Mouse (Mus musculus) CH12.LX (cell line): ENCODE results near the gene Tfap2a. TPM values are rescaled to one million over a fixed set of nuclear protein-coding genes. Genes with fewer than 3 reads are reported as not detected.

Experiments
- DNase-seq: peaks from one replicate; pipeline ENCODE4 v3.0.0-alpha.2; 2013; ENCODE audit errors: extremely low read depth
- H3K27ac ChIP-seq: 2 replicates; pipeline ENCODE4 v1.5.1; 2012; ENCODE audit warnings: low read depth, mild to moderate bottlenecking, control low read depth, moderate library complexity; ENCODE audit not compliant: insufficient read depth
- H3K27me3 ChIP-seq: replicated peaks from 2 replicates; pipeline ENCODE3; 2012; ENCODE audit warnings: inconsistent platforms
- H3K36me3 ChIP-seq, 2 experiments: replicated peaks in 1 of 2; 2 replicates each; pipeline versions ENCODE3 to v1.6.1; 2012; ENCODE audit warnings: inconsistent platforms in 1 of 2, low read length in 1 of 2, mild to moderate bottlenecking in 1 of 2, mixed read lengths in 1 of 2, moderate library complexity in 1 of 2; ENCODE audit not compliant: control insufficient read depth in 1 of 2, insufficient read depth in 1 of 2
- H3K4me1 ChIP-seq, 2 experiments: 2 replicates each; pipeline ENCODE4 v1.6.1; 2012; ENCODE audit warnings: inconsistent platforms in 1 of 2, moderate library complexity in 1 of 2; ENCODE audit not compliant: insufficient read depth in 2 of 2, control insufficient read depth in 1 of 2
- H3K4me2 ChIP-seq: 2 replicates; pipeline ENCODE4 v1.6.1; 2012; ENCODE audit warnings: low read depth, mild to moderate bottlenecking, control low read depth; ENCODE audit not compliant: poor library complexity, insufficient read depth, severe bottlenecking
- H3K4me3 ChIP-seq, 3 experiments: fragments of 150-350 bp in 1 of 3; sonication (generic) in 1 of 3; replicated peaks in 1 of 3; 2 replicates each; pipeline versions ENCODE3 to v1.5.1; 2011 to 2012; ENCODE audit warnings: low read depth in 2 of 3, low read length in 2 of 3, mild to moderate bottlenecking in 2 of 3, moderate library complexity in 2 of 3, control low read depth in 1 of 3, improper control_type of control experiment in 1 of 3, inconsistent platforms in 1 of 3, mixed read lengths in 1 of 3; ENCODE audit not compliant: poor library complexity in 1 of 3
- H3K79me2 ChIP-seq: replicated peaks from 2 replicates; pipeline ENCODE4 v1.6.1; 2012; ENCODE audit warnings: mild to moderate bottlenecking, moderate library complexity; ENCODE audit not compliant: control insufficient read depth, poor library complexity, insufficient read depth, severe bottlenecking; ENCODE audit errors: extremely low read depth
- H3K9ac ChIP-seq: 2 replicates; pipeline ENCODE4 v1.6.1; 2012; ENCODE audit warnings: low read depth, mild to moderate bottlenecking, control low read depth, moderate library complexity; ENCODE audit not compliant: insufficient read depth
- H3K9me3 ChIP-seq: replicated peaks from 2 replicates; pipeline ENCODE3; 2012; ENCODE audit warnings: low read length, inconsistent platforms, mixed read lengths
- BHLHE40 ChIP-seq: IDR thresholded peaks from 2 replicates; pipeline ENCODE4 v1.6.1; 2011; ENCODE audit warnings: mild to moderate bottlenecking, low read depth, low read length, improper control_type of control experiment
- CHD1 ChIP-seq: IDR thresholded peaks from 2 replicates; pipeline ENCODE4 v1.6.1; 2012; ENCODE audit warnings: low read depth, low read length, improper control_type of control experiment, inconsistent platforms
- E2F4 ChIP-seq: IDR thresholded peaks from 2 replicates; pipeline ENCODE4 v1.6.1; 2011; ENCODE audit warnings: low read depth, low read length, improper control_type of control experiment; ENCODE audit not compliant: insufficient replicate concordance
- ELF1 ChIP-seq: IDR thresholded peaks from 2 replicates; pipeline ENCODE4 v1.6.1; 2014; ENCODE audit warnings: low read depth, mild to moderate bottlenecking, inconsistent platforms, low read length, improper control_type of control experiment
- EP300 ChIP-seq: IDR thresholded peaks from 2 replicates; pipeline ENCODE4 v1.6.1; 2011; ENCODE audit warnings: low read length, improper control_type of control experiment
- ETS1 ChIP-seq: conservative IDR thresholded peaks from 2 replicates; pipeline ENCODE4 v1.6.1; 2012; ENCODE audit warnings: low read depth, mild to moderate bottlenecking, inconsistent platforms, low read length, improper control_type of control experiment, moderate library complexity
- GABPA ChIP-seq: IDR thresholded peaks from 2 replicates; pipeline ENCODE4 v1.6.1; 2012; ENCODE audit warnings: low read depth, low read length, improper control_type of control experiment, inconsistent platforms; ENCODE audit not compliant: insufficient replicate concordance
- JUN ChIP-seq: IDR thresholded peaks from 2 replicates; pipeline ENCODE4 v1.6.1; 2011; ENCODE audit warnings: low read depth, mild to moderate bottlenecking, low read length, improper control_type of control experiment, moderate library complexity; ENCODE audit not compliant: insufficient read depth
- JUND ChIP-seq: conservative IDR thresholded peaks from 2 replicates; pipeline ENCODE4 v1.6.1; 2011; ENCODE audit warnings: low read depth, low read length, improper control_type of control experiment
- KAT2A ChIP-seq: IDR thresholded peaks from 2 replicates; pipeline ENCODE4 v1.6.1; 2012; ENCODE audit warnings: low read length, improper control_type of control experiment, inconsistent platforms; ENCODE audit not compliant: insufficient replicate concordance
- MAX ChIP-seq: IDR thresholded peaks from 2 replicates; pipeline ENCODE4 v1.6.1; 2011; ENCODE audit warnings: low read length, improper control_type of control experiment
- MAZ ChIP-seq: IDR thresholded peaks from 2 replicates; pipeline ENCODE4 v1.6.1; 2012; ENCODE audit warnings: low read depth, mild to moderate bottlenecking, inconsistent platforms, low read length, improper control_type of control experiment, moderate library complexity
- MEF2A ChIP-seq: IDR thresholded peaks from 2 replicates; pipeline ENCODE4 v1.6.1; 2014; ENCODE audit warnings: low read depth, mild to moderate bottlenecking, inconsistent platforms, low read length, improper control_type of control experiment, borderline replicate concordance
- MXI1 ChIP-seq: IDR thresholded peaks from 2 replicates; pipeline ENCODE4 v1.6.1; 2011; ENCODE audit warnings: mild to moderate bottlenecking, low read depth, low read length, improper control_type of control experiment
- MYC ChIP-seq: IDR thresholded peaks from 2 replicates; pipeline ENCODE4 v1.6.1; 2011; ENCODE audit warnings: low read depth, mild to moderate bottlenecking, improper control_type of control experiment, low read length
- NELFE ChIP-seq: IDR thresholded peaks from 2 replicates; pipeline ENCODE4 v1.6.1; 2011; ENCODE audit warnings: low read depth, low read length, improper control_type of control experiment
- PAX5 ChIP-seq: IDR thresholded peaks from 2 replicates; pipeline ENCODE4 v1.6.1; 2012; ENCODE audit warnings: low read length, inconsistent platforms, mixed read lengths
- POLR2A ChIP-seq: IDR thresholded peaks from 2 replicates; pipeline ENCODE4 v1.6.1; 2011; ENCODE audit warnings: low read depth, mild to moderate bottlenecking, improper control_type of control experiment, low read length
- POLR2AphosphoS2 ChIP-seq: IDR thresholded peaks from 2 replicates; pipeline ENCODE4 v1.6.1; 2011; ENCODE audit warnings: low read depth, low read length, improper control_type of control experiment
- RCOR1 ChIP-seq: conservative IDR thresholded peaks from 2 replicates; pipeline ENCODE4 v1.6.1; 2012; ENCODE audit warnings: low read depth, mild to moderate bottlenecking, inconsistent platforms, low read length, improper control_type of control experiment
- SMC3 ChIP-seq: IDR thresholded peaks from 2 replicates; pipeline ENCODE4 v1.6.1; 2011; ENCODE audit warnings: low read depth, low read length, improper control_type of control experiment
- TBP ChIP-seq: conservative IDR thresholded peaks from 2 replicates; pipeline ENCODE4 v1.6.1; 2011; ENCODE audit warnings: low read depth, low read length, improper control_type of control experiment
- TCF12 ChIP-seq: IDR thresholded peaks from 2 replicates; pipeline ENCODE4 v1.6.1; 2014; ENCODE audit warnings: low read depth, mild to moderate bottlenecking, inconsistent platforms, low read length, improper control_type of control experiment
- UBTF ChIP-seq: IDR thresholded peaks from 2 replicates; pipeline ENCODE4 v1.6.1; 2012; ENCODE audit warnings: low read depth, mild to moderate bottlenecking, inconsistent platforms, low read length, improper control_type of control experiment, moderate library complexity
- USF2 ChIP-seq: conservative IDR thresholded peaks from 2 replicates; pipeline ENCODE4 v1.6.1; 2011; ENCODE audit warnings: low read depth, low read length, improper control_type of control experiment
- ZC3H11A ChIP-seq: IDR thresholded peaks from 2 replicates; pipeline ENCODE4 v1.6.1; 2012; ENCODE audit warnings: low read depth, mild to moderate bottlenecking, inconsistent platforms, low read length, improper control_type of control experiment
- ZKSCAN1 ChIP-seq: IDR thresholded peaks from 2 replicates; pipeline ENCODE4 v1.6.1; 2012; ENCODE audit warnings: low read depth, inconsistent platforms, low read length, improper control_type of control experiment, borderline replicate concordance
- ZMIZ1 ChIP-seq: IDR thresholded peaks from 2 replicates; pipeline ENCODE4 v1.6.1; 2012; ENCODE audit warnings: low read depth, mild to moderate bottlenecking, inconsistent platforms, low read length, improper control_type of control experiment
- ZNF384 ChIP-seq: IDR thresholded peaks from 2 replicates; pipeline ENCODE4 v1.6.1; 2012; ENCODE audit warnings: low read depth, low read length, improper control_type of control experiment, inconsistent platforms
- dilution Hi-C: fragments of 300-500 bp; cut with MboI; formaldehyde crosslinking; loops from 2 replicates; pipeline ENCODE4 v1.14.3; 2020; ENCODE audit warnings: low sequenced_read_pairs; ENCODE audit not compliant: extremely low pct_unique_long_range_greater_than_20kb, extremely low pct_ligation_motif_present
- in situ Hi-C: fragments of 300-500 bp; cut with MboI; formaldehyde crosslinking; loops from 3 replicates; pipeline ENCODE4 v1.14.3; 2019; ENCODE audit warnings: low sequenced_read_pairs, low pct_ligation_motif_present, low pct_unique_long_range_greater_than_20kb, mixed read lengths
- polyA plus RNA-seq: library from polyadenylated mRNA; unstranded; fragments of >175 nt; gene quantifications from 2 replicates; pipeline ENCODE4 v1.2.1, GENCODE M21; 2012; ENCODE audit warnings: low read depth; ENCODE audit not compliant: insufficient read length
- total RNA-seq, 2 experiments: library from RNA; depleted of rRNA; stranded (reverse); fragments of 300-350 nt in 1 of 2; fragments of >200 nt in 1 of 2; gene quantifications; 2 replicates each; pipeline ENCODE4 v1.2.3; 2012 to 2014

Gene Tfap2a
- total and polyA plus RNA-seq, 3 experiments = not detected

- no peak for TF ChIP-seq ZC3H11A
- TF ChIP-seq GABPA = no peak
- TF ChIP-seq NELFE = no peak
- no peak for TF ChIP-seq RCOR1
- no peak for TF ChIP-seq EP300
- no peak for TF ChIP-seq MEF2A
- TF ChIP-seq ZNF384 = no peak
- no peak for TF ChIP-seq MYC
- TF ChIP-seq ZMIZ1 = no peak
- TF ChIP-seq KAT2A = no peak
- TF ChIP-seq ELF1 = no peak
- no peak for TF ChIP-seq JUND
- no peak for TF ChIP-seq MAZ
- TF ChIP-seq UBTF = no peak
- TF ChIP-seq PAX5 = no peak
- TF ChIP-seq MXI1 = no peak
- TF ChIP-seq MAX = no peak
- TF ChIP-seq E2F4 = no peak
- Histone ChIP-seq H3K4me2 (no peak overlapping the region), H3K27ac (no peak overlapping the region), H3K4me3 (no peak overlapping the region), H3K79me2 (no peaks in the 10 kb centered on the region), H3K27me3 (no peaks in the 10 kb centered on the region), H3K9me3 (no peaks in the 10 kb centered on the region), H3K4me1 (peaks cover 0 to 3% of the 10 kb centered on the region in 2 experiments; a peak in 1 of 4 replicates), H3K36me3 (no peaks in the 10 kb centered on the region), H3K9ac (no peak overlapping the region)
- in situ Hi-C loops (no loop called here), dilution Hi-C loops (no loop called here)
- no peak for DNase-seq
Observed at GRCm38 (mm10) chr13:40712526-40712832, 25.7 kb downstream of the Tfap2a start.

GRCm38 (mm10) chr13:40711661-40712525 lies 26.3 kb downstream of the Tfap2a start:
- Histone ChIP-seq H3K36me3 (no peaks in the 10 kb centered on the region), H3K27me3 (no peaks in the 10 kb centered on the region), H3K9me3 (no peaks in the 10 kb centered on the region), H3K4me1 (no peaks in the 10 kb centered on the region), H3K4me2 (no peak overlapping the region), H3K4me3 (no peak overlapping the region), H3K79me2 (no peaks in the 10 kb centered on the region), H3K9ac (no peak overlapping the region), H3K27ac (no peak overlapping the region)
- no peak for DNase-seq
- in situ Hi-C loops (no loop called here), dilution Hi-C loops (no loop called here)
- no peak for TF ChIP-seq MEF2A
- no peak for TF ChIP-seq RCOR1
- TF ChIP-seq POLR2AphosphoS2 = no peak
- no peak for TF ChIP-seq TCF12
- no peak for TF ChIP-seq POLR2A
- no peak for TF ChIP-seq ZC3H11A
- TF ChIP-seq USF2 = no peak
- TF ChIP-seq ETS1 = no peak
- TF ChIP-seq EP300 = no peak
- no peak for TF ChIP-seq MXI1
- no peak for TF ChIP-seq CHD1
- TF ChIP-seq GABPA = no peak
- TF ChIP-seq BHLHE40 = no peak
- TF ChIP-seq SMC3 = no peak
- TF ChIP-seq MAZ = no peak
- no peak for TF ChIP-seq MAX
- TF ChIP-seq MYC = no peak
- TF ChIP-seq ZKSCAN1 = no peak
- TF ChIP-seq JUN = no peak
- TF ChIP-seq TBP = no peak
